8 mouse cellular contexts compared by ENCODE assay signal in the genomic region with DNA sequence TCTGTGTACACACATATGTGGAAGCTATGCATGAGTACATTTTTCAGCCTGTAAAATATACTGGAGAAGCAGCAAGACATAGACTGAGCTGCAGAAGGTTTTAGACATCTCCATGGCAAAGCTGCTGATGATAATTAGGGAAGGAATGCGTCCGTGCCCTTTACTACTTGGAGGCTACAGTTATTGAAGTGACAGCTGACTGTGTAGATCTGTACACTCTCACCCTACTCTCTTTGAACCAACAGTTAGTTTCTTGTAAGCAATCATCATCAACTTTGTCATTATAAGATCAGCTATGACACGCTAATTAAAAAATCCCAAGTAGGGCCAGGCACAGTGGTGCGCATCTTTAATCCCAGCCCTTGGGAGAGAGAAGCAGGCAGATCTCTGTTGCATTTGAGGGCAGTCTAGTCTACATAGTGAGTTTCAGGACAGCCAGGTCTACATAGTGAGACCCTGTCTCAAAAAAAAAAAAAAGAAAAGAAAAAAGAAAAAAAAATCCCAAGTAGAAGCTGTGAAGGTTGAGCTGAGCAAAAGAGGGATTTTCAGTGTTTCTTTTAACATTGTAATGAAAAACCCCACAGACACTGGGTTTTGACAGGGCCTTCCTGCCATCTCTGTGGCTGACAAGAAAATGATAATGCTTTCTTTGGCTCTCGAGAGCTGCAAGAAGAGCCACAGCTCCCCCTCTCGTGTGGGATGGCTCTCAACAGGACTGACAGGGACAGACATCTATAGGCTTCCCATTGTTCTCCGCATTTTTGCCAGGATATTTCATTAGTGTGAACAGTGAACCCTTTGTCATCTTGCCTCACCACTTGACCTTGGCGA. TPM values are rescaled to one million over a fixed set of nuclear protein-coding genes. Genes with fewer than 3 reads are reported as not detected.
DNase-seq lines count a peak whose midpoint lies in the region; ATAC-seq and TF ChIP-seq lines count a peak whose summit lies in the region.
"Had no signal": no experiment of that assay in that cellular context is flagged by ENCODE, and none has a peak within 500 bp of the region (broad histone marks: within the 10 kb centered on the region; RNA-seq: fewer than 3 reads in every experiment).

No protein-coding gene starts in this region.

- 0 out of 2 replicates have a peak overlapping the region, but pooled peaks have one; percentile 17 for H3K9ac ChIP-seq in forebrain, embryonic 15.5 days (replicated peaks)
- H3K9ac ChIP-seq in midbrain, embryonic 14.5 days (replicated peaks; ENCODE audit: low read length), result no peak overlapping the region; the same call in 1 of the 2 replicates
- H3K9ac ChIP-seq: embryonic facial prominence, embryonic 13.5 days had no signal

- no peaks in the 10 kb centered on the region for H3K27me3 ChIP-seq in forebrain, embryonic 15.5 days
- no peaks in the 10 kb centered on the region for H3K27me3 ChIP-seq in midbrain, embryonic 14.5 days (ENCODE audit: control insufficient read depth, insufficient read depth, low read length)
- no peaks in the 10 kb centered on the region for H3K27me3 ChIP-seq in limb, embryonic 10.5 days (ENCODE audit: low read depth, poor library complexity, severe bottlenecking)
- H3K27me3 ChIP-seq: embryonic facial prominence, embryonic 13.5 days had no signal

- ATAC-seq in forebrain, embryonic 15.5 days (replicated peaks), result peak; percentile 59; the same call in 1 of the 2 replicates
- ATAC-seq in midbrain, embryonic 14.5 days (ENCODE audit: low FRiP score, low TSS enrichment), result peak; percentile 75

- peak overlapping the region; percentile 54 for H3K27ac ChIP-seq in layer of hippocampus, adult 2 months
- H3K27ac ChIP-seq in bone marrow macrophage, adult 2 months (ENCODE audit: insufficient read depth, low read depth, low read length), result peak overlapping the region; percentile 56
- peak overlapping the region; percentile 79 for H3K27ac ChIP-seq in forebrain, embryonic 15.5 days (replicated peaks)
- peak overlapping the region; percentile 82 for H3K27ac ChIP-seq in midbrain, embryonic 14.5 days (replicated peaks; ENCODE audit: low read depth, low read length)
- H3K27ac ChIP-seq in limb, embryonic 10.5 days, result no peak overlapping the region
- H3K27ac ChIP-seq: embryonic facial prominence, embryonic 13.5 days had no signal

- TF ChIP-seq POLR2A in bone marrow macrophage, adult 2 months (IDR thresholded peaks at IDR 0.05; ENCODE audit: borderline replicate concordance, low read depth, low read length), result no peak

- 50% methylated on average over 8 of the region's 8 CpGs for WGBS in forebrain, embryonic 15.5 days
- WGBS in midbrain, embryonic 14.5 days, result 31% methylated on average over 8 of the region's 8 CpGs
- WGBS in limb, embryonic 10.5 days, result 54% methylated on average over 8 of the region's 8 CpGs

- H3K4me2 ChIP-seq in forebrain, embryonic 15.5 days (replicated peaks), result no peak overlapping the region
- H3K4me2 ChIP-seq in midbrain, embryonic 14.5 days (ENCODE audit: low read length), result peak overlapping the region; percentile 30
- H3K4me2 ChIP-seq: embryonic facial prominence, embryonic 13.5 days had no signal

- DNase-seq in layer of hippocampus, adult 2 months (ENCODE audit: low spot score in 2 of 2), result no peak
- DNase-seq in layer of hippocampus, adult 18-20 months (ENCODE audit: low spot score in 2 of 2), result no peak
- DNase-seq in midbrain, embryonic 14.5 days, result peak; percentile 81
- no peak for DNase-seq in limb, embryonic 10.5 days (ENCODE audit: low spot score)
- no peak for DNase-seq in layer of hippocampus, postnatal 25 days (ENCODE audit: extremely low spot score in 1 of 2, low spot score in 1 of 2)

- H3K36me3 ChIP-seq in forebrain, embryonic 15.5 days, result peaks cover 19% of the 10 kb centered on the region
- peaks cover 12% of the 10 kb centered on the region for H3K36me3 ChIP-seq in midbrain, embryonic 14.5 days (ENCODE audit: control insufficient read depth, insufficient read depth, low read length)
- H3K36me3 ChIP-seq in limb, embryonic 10.5 days, result peaks cover 61% of the 10 kb centered on the region

- no peaks in the 10 kb centered on the region for H3K9me3 ChIP-seq in forebrain, embryonic 15.5 days
- no peaks in the 10 kb centered on the region for H3K9me3 ChIP-seq in midbrain, embryonic 14.5 days (ENCODE audit: control insufficient read depth, low read length)
- H3K9me3 ChIP-seq in limb, embryonic 10.5 days (replicated peaks), result no peaks in the 10 kb centered on the region
- H3K9me3 ChIP-seq: embryonic facial prominence, embryonic 13.5 days had no signal

- peaks cover 45% of the 10 kb centered on the region for H3K4me1 ChIP-seq in bone marrow macrophage, adult 2 months (ENCODE audit: control insufficient read depth, insufficient read depth, low read length)
- peaks cover 18% of the 10 kb centered on the region; the same call in 1 of the 2 replicates for H3K4me1 ChIP-seq in forebrain, embryonic 15.5 days
- peaks cover 20% of the 10 kb centered on the region for H3K4me1 ChIP-seq in midbrain, embryonic 14.5 days (ENCODE audit: control insufficient read depth, insufficient read depth, low read length)
- H3K4me1 ChIP-seq in limb, embryonic 10.5 days, result peaks cover 12% of the 10 kb centered on the region

- TF ChIP-seq CTCF in layer of hippocampus, adult 2 months (conservative IDR thresholded peaks at IDR 0.05), result peak; percentile 51
- TF ChIP-seq CTCF in bone marrow macrophage, adult 2 months (IDR thresholded peaks at IDR 0.05; ENCODE audit: low read depth, low read length), result no peak

- H3K4me3 ChIP-seq in layer of hippocampus, adult 2 months, result no peak overlapping the region
- no peak overlapping the region for H3K4me3 ChIP-seq in bone marrow macrophage, adult 2 months (ENCODE audit: insufficient read depth, low read length)
- no peak overlapping the region for H3K4me3 ChIP-seq in forebrain, embryonic 15.5 days
- H3K4me3 ChIP-seq in midbrain, embryonic 14.5 days (replicated peaks; ENCODE audit: low read depth, low read length), result no peak overlapping the region
- no peak overlapping the region for H3K4me3 ChIP-seq in limb, embryonic 10.5 days
- H3K4me3 ChIP-seq: embryonic facial prominence, embryonic 13.5 days had no signal

RNA-seq across cellular contexts. Expression of a gene that starts 41.6 kb away (rescaled TPM):
- total RNA-seq in layer of hippocampus, adult 2 months (2021), result not detected
- total RNA-seq in layer of hippocampus, adult 18-20 months (2021), result not detected
- polyA plus RNA-seq in bone marrow macrophage, adult 2 months (2012; ENCODE audit: insufficient read depth, insufficient read length, missing spikeins), result not detected in 2 replicates
- not detected in 2 replicates for polyA plus RNA-seq in forebrain, embryonic 15.5 days (2015; fragmentation: Nextera tagmentation; extraction: Ambion mirVana)
- polyA plus RNA-seq in midbrain, embryonic 14.5 days (2014; fragmentation: Nextera tagmentation; extraction: Ambion mirVana), result 0.14 TPM in 1 of 2 replicates, not detected in the other
- polyA plus RNA-seq in limb, embryonic 10.5 days (2016; fragmentation: Nextera tagmentation; extraction: Ambion mirVana), result not detected in 2 replicates
- total RNA-seq in layer of hippocampus, postnatal 25 days (2021), result not detected
- polyA plus RNA-seq: embryonic facial prominence, embryonic 13.5 days had no signal

RNA-seq across cellular contexts. Expression of a gene that starts 54.3 kb away (rescaled TPM):
- 10 to 100 TPM in 1 of 2 experiments, 1 to 10 TPM in 1; 9.5 to 12.4 TPM for total RNA-seq in layer of hippocampus, adult 2 months (2021)
- 10 to 100 TPM in 1 of 2 experiments, 1 to 10 TPM in 1; 9.2 to 10.7 TPM for total RNA-seq in layer of hippocampus, adult 18-20 months (2021)
- 10.5 and 11.3 TPM in 2 replicates for polyA plus RNA-seq in bone marrow macrophage, adult 2 months (2012; ENCODE audit: insufficient read depth, insufficient read length, missing spikeins)
- 54.7 and 55.3 TPM in 2 replicates for polyA plus RNA-seq in forebrain, embryonic 15.5 days (2015; fragmentation: Nextera tagmentation; extraction: Ambion mirVana)
- 41.3 and 44.9 TPM in 2 replicates for polyA plus RNA-seq in midbrain, embryonic 14.5 days (2014; fragmentation: Nextera tagmentation; extraction: Ambion mirVana)
- 61.5 and 84.6 TPM in 2 replicates for polyA plus RNA-seq in limb, embryonic 10.5 days (2016; fragmentation: Nextera tagmentation; extraction: Ambion mirVana)
- 10 to 100 TPM; 10.4 to 10.5 TPM for total RNA-seq in layer of hippocampus, postnatal 25 days (2021)
